Mouse (Mus musculus): ENCODE data around the gene Rere.

DNA sequence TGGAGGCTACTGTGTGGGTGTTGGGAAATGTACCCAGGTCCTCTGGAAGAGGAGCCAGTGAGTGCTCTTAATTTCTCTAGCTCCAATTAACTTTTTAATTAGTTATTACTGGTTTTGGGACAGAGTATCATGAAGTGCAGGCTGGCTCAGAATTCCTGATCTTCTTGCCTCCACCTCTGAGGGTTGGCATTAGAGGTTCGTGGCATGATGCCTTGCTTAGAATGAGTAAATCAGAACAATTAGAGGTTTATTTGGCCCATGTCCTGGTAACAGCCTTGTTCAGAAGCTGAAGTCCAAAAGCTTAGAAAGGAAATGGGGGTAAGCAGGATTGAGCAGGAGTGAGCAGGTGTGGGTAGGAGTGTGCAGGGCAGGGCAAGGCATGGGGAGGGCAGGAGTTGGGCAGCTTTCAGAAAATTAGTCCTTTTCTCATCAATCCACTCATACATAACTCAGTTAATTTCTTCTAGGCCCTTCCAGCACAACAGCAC lies 94.0 kb downstream of the Rere start:
- TF ChIP-seq CTCF (IDR thresholded peaks at IDR 0.05; ENCODE audit: borderline replicate concordance, extremely low read depth, insufficient read depth, insufficient read length) (no peak), POLR2A (IDR thresholded peaks at IDR 0.05; ENCODE audit: borderline replicate concordance, extremely low read depth, insufficient read depth, insufficient read length, poor library complexity, severe bottlenecking) (no peak)
